Mouse (Mus musculus): Measurements from ENCODE around the gene Map2k1. TPM values are rescaled to one million over a fixed set of nuclear protein-coding genes. Genes with fewer than 3 reads are reported as not detected.
"Not testable (repeated sequence)": the region's sequence is repeated elsewhere in the genome, so short reads cannot be mapped to it uniquely, and the experiment has no call there.

Map2k1 gene
- polyA plus RNA-seq, 1 experiment from 2014 or later = 30.9 TPM

GRCm38 (mm10) chr9:64174766-64175165, 78.7 kb downstream of the Map2k1 start:
- H3K79me2 ChIP-seq (ENCODE audit: inconsistent target) = peaks cover 65% of the 10 kb centered on the region
- WGBS (ENCODE audit: missing documents) = 81% methylated on average over 8 of the region's 8 CpGs
- H3K4me3 ChIP-seq (ENCODE audit: inconsistent target) = no peak overlapping the region; the same call in 1 of the 2 replicates
- H3K27ac ChIP-seq = no peak overlapping the region
- H3K36me3 ChIP-seq (ENCODE audit: inconsistent target) = peaks cover 32% of the 10 kb centered on the region

- Histone ChIP-seq H3K36me3 (ENCODE audit: inconsistent target) (peaks cover 32% of the 10 kb centered on the region), H3K27ac (0 out of 2 replicates have a peak overlapping the region, but pooled peaks have one; percentile 89), H3K79me2 (ENCODE audit: inconsistent target) (peaks cover 61% of the 10 kb centered on the region), H3K4me3 (ENCODE audit: inconsistent target) (peak overlapping the region; percentile 100)
These were observed 79.1 kb downstream of the Map2k1 start for GRCm38 (mm10) chr9:64174341-64174740.

- H3K79me2 ChIP-seq (ENCODE audit: inconsistent target) = peaks cover 61% of the 10 kb centered on the region
- H3K27ac ChIP-seq = peak overlapping the region; percentile 89
- H3K4me3 ChIP-seq (ENCODE audit: inconsistent target) = peak overlapping the region; percentile 100
- peaks cover 32% of the 10 kb centered on the region for H3K36me3 ChIP-seq (ENCODE audit: inconsistent target)
- 0% methylated on average over 16 of the region's 16 CpGs for WGBS (ENCODE audit: missing documents)
These were observed 79.7 kb downstream of the Map2k1 start for GRCm38 (mm10) chr9:64173666-64174220.

- Histone ChIP-seq H3K36me3 (ENCODE audit: inconsistent target) (peaks cover 31% of the 10 kb centered on the region), H3K27ac (peak within 1 kb of the TSS; percentile 89), H3K4me3 (ENCODE audit: inconsistent target) (peak within 1 kb of the TSS; percentile 100), H3K79me2 (ENCODE audit: inconsistent target) (peaks cover 61% of the 10 kb centered on the region)
- under 1% methylated on average over 38 of the region's 42 CpGs for WGBS (ENCODE audit: missing documents)
These were observed 80.4 kb downstream of the Map2k1 start, which contains the start of the genes Zwilch and Rpl4 for GRCm38 (mm10) chr9:64172816-64173665. Gene Zwilch (minus strand): TSS chr9:64173104. Gene Rpl4 (plus strand): TSS chr9:64173375.

GRCm38 (mm10) chr9:64172145-64172815, 81.2 kb downstream of the Map2k1 start:
- peaks cover 61% of the 10 kb centered on the region for H3K79me2 ChIP-seq (ENCODE audit: inconsistent target)
- peaks cover 24% of the 10 kb centered on the region for H3K36me3 ChIP-seq (ENCODE audit: inconsistent target)
- WGBS (ENCODE audit: missing documents) = 4% methylated on average over 18 of the region's 18 CpGs
- peak overlapping the region; percentile 89 for H3K27ac ChIP-seq
- H3K4me3 ChIP-seq (ENCODE audit: inconsistent target) = peak overlapping the region; percentile 100

- not testable (repeated sequence) for H3K27ac ChIP-seq; H3K36me3 ChIP-seq (ENCODE audit: inconsistent target); H3K4me3 ChIP-seq (ENCODE audit: inconsistent target)
- peaks cover 46% of the 10 kb centered on the region for H3K79me2 ChIP-seq (ENCODE audit: inconsistent target)
- 67% methylated on average over 1 of the region's 3 CpGs for WGBS (ENCODE audit: missing documents)
These were observed 83.5 kb downstream of the Map2k1 start for GRCm38 (mm10) chr9:64169967-64170366.

- no peak overlapping the region for H3K4me3 ChIP-seq (ENCODE audit: inconsistent target)
- no peak overlapping the region for H3K27ac ChIP-seq
- WGBS (ENCODE audit: missing documents) = 94% methylated on average over 5 of the region's 5 CpGs
- no peaks in the 10 kb centered on the region for H3K36me3 ChIP-seq (ENCODE audit: inconsistent target)
- no peaks in the 10 kb centered on the region for H3K79me2 ChIP-seq (ENCODE audit: inconsistent target)
These were observed 93.0 kb downstream of the Map2k1 start for GRCm38 (mm10) chr9:64160471-64160870.

GRCm38 (mm10) chr9:64156641-64157040, 96.8 kb downstream of the Map2k1 start:
- H3K36me3 ChIP-seq (ENCODE audit: inconsistent target) = no peaks in the 10 kb centered on the region
- 100% methylated on average over 1 of the region's 1 CpGs for WGBS (ENCODE audit: missing documents)
- H3K79me2 ChIP-seq (ENCODE audit: inconsistent target) = no peaks in the 10 kb centered on the region
- no peak overlapping the region for H3K27ac ChIP-seq
- no peak overlapping the region for H3K4me3 ChIP-seq (ENCODE audit: inconsistent target)

GRCm38 (mm10) chr9:64139879-64140278, 113.6 kb downstream of the Map2k1 start:
- no peaks in the 10 kb centered on the region for H3K79me2 ChIP-seq (ENCODE audit: inconsistent target)
- 52% methylated on average over 9 of the region's 9 CpGs for WGBS (ENCODE audit: missing documents)
- no peak overlapping the region for H3K27ac ChIP-seq
- H3K36me3 ChIP-seq (ENCODE audit: inconsistent target) = no peaks in the 10 kb centered on the region
- no peak overlapping the region for H3K4me3 ChIP-seq (ENCODE audit: inconsistent target)

- H3K36me3 ChIP-seq (ENCODE audit: inconsistent target); H3K79me2 ChIP-seq (ENCODE audit: inconsistent target); H3K4me3 ChIP-seq (ENCODE audit: inconsistent target); H3K27ac ChIP-seq: not testable (repeated sequence)
- WGBS (ENCODE audit: missing documents) = 10% methylated on average over 6 of the region's 6 CpGs
These were observed 114.5 kb downstream of the Map2k1 start for GRCm38 (mm10) chr9:64138896-64139295.

Other genes starting within 250 kb of the Map2k1 start
- 0.09 to 5.5 TPM (median 0.29 TPM) in 3 replicates for gene Smad6, start 231.6 kb downstream of the Map2k1 start, polyA plus RNA-seq (2018)
- gene Lctl, start 136.5 kb downstream of the Map2k1 start, polyA plus RNA-seq (2018) = not detected in 3 replicates
- 1.1 to 13.3 TPM (median 12.2 TPM) in 3 replicates for gene Zwilch, start 80.5 kb downstream of the Map2k1 start, polyA plus RNA-seq (2018)
- 739 to 959 TPM (median 766 TPM) in 3 replicates for gene Rpl4, start 80.3 kb downstream of the Map2k1 start, polyA plus RNA-seq (2018)
- gene Snapc5, start 74.4 kb downstream of the Map2k1 start, polyA plus RNA-seq (2018) = 54.1 to 107 TPM (median 56.0 TPM) in 3 replicates
- 0.13 TPM in 1 of 3 replicates, not detected in the others for gene Uchl4, start 18.4 kb downstream of the Map2k1 start, polyA plus RNA-seq (2018)
- 13.3 to 77.2 TPM (median 22.0 TPM) in 3 replicates for gene Tipin, start 27.9 kb upstream of the Map2k1 start, polyA plus RNA-seq (2018)
- gene Dis3l, start 87.7 kb upstream of the Map2k1 start, polyA plus RNA-seq (2018) = 13.3 to 16.9 TPM (median 14.4 TPM) in 3 replicates
- not detected in 3 replicates for gene Megf11, start 132.0 kb upstream of the Map2k1 start, polyA plus RNA-seq (2018)